Mouse (Mus musculus): ENCODE measurements around the gene Efna5. TPM values are rescaled to one million over a fixed set of nuclear protein-coding genes. Genes with fewer than 3 reads are reported as not detected.

Gene Efna5
- polyA plus RNA-seq, 1 experiment from 2014 or later = 32.9 TPM

DNA sequence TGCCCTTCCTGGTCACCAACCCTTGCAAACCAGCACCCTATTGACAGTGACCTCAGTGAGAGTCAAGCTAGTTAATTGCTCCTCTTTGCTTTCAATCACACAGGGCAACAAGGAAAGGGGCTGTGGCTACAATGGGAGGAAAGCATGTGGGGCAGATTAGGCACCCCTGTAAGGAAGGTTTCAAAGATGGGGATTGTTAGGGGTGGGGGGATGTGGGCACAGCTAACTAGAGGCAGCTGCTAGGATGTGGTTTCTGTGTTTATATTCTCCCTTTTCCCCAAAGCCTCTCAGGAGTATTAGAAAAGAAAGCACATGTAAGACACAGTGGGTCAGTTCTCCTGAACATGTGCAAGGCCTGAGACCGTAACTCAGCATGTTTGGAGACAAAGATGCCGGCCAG lies 62.8 kb downstream of the Efna5 start:
- Histone ChIP-seq H3K27ac (replicated peaks; ENCODE audit: low read depth, low read length) (peak overlapping the region; percentile 65; the same call in 1 of the 2 replicates), H3K4me3 (ENCODE audit: low read depth, low read length) (no peak overlapping the region), H3K4me2 (ENCODE audit: low read depth, severe bottlenecking) (peak overlapping the region; percentile 22; the same call in 1 of the 2 replicates), H3K9me3 (ENCODE audit: control insufficient read depth, low read length) (no peaks in the 10 kb centered on the region), H3K36me3 (ENCODE audit: control insufficient read depth, insufficient read depth, low read length) (no peaks in the 10 kb centered on the region), H3K4me1 (ENCODE audit: control insufficient read depth, insufficient read depth, low read length) (peaks cover 42% of the 10 kb centered on the region), H3K27me3 (ENCODE audit: control insufficient read depth, insufficient read depth, low read length) (no peaks in the 10 kb centered on the region), H3K9ac (ENCODE audit: low read length) (no peak overlapping the region)
- 27% methylated on average over 2 of the region's 2 CpGs for WGBS
- ATAC-seq (ENCODE audit: insufficient number of reproducible peaks, low FRiP score, low TSS enrichment, low read depth) (peak; percentile 36; the same call in 1 of the 2 replicates), DNase-seq (ENCODE audit: low spot score) (no peak)

- Histone ChIP-seq H3K4me3 (ENCODE audit: low read depth, low read length) (no peak overlapping the region), H3K4me1 (ENCODE audit: control insufficient read depth, insufficient read depth, low read length) (peaks cover 40% of the 10 kb centered on the region), H3K9me3 (ENCODE audit: control insufficient read depth, low read length) (no peaks in the 10 kb centered on the region), H3K27ac (replicated peaks; ENCODE audit: low read depth, low read length) (no peak overlapping the region), H3K27me3 (ENCODE audit: control insufficient read depth, insufficient read depth, low read length) (no peaks in the 10 kb centered on the region), H3K4me2 (ENCODE audit: low read depth, severe bottlenecking) (no peak overlapping the region), H3K9ac (ENCODE audit: low read length) (no peak overlapping the region), H3K36me3 (ENCODE audit: control insufficient read depth, insufficient read depth, low read length) (no peaks in the 10 kb centered on the region)
- DNase-seq (ENCODE audit: low spot score) (no peak), ATAC-seq (ENCODE audit: insufficient number of reproducible peaks, low FRiP score, low TSS enrichment, low read depth) (no peak)
- 85% methylated on average over 10 of the region's 10 CpGs for WGBS
These were observed 64.2 kb downstream of the Efna5 start for GRCm38 (mm10) chr17:62816879-62817278.

- H3K4me3 ChIP-seq (ENCODE audit: low read depth, low read length) = no peak overlapping the region
- WGBS = 91% methylated on average over 6 of the region's 6 CpGs
- no peak for ATAC-seq (ENCODE audit: insufficient number of reproducible peaks, low FRiP score, low TSS enrichment, low read depth)
These were observed 67.7 kb downstream of the Efna5 start for GRCm38 (mm10) chr17:62813461-62813860.

DNA sequence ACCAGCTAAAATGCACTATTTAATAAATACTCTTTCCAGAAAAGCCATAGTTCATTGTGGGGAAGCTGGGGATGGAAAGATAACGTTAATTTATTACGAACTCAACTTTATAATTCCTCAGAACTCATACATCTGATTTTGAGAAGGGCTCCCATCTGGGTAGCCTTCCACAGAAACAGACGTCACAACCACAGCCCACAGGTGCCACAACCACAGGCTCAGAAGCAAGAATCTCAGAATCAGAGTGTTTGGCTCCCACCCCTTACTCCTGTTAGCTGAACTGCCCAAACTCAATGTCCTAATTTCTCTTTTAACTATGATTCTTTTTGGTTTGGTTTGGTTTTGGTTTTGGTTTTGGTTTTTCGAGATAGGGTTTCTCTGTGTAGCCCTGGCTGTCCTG lies 73.2 kb downstream of the Efna5 start:
- Histone ChIP-seq H3K4me1 (ENCODE audit: control insufficient read depth, insufficient read depth, low read length) (no peaks in the 10 kb centered on the region), H3K27ac (replicated peaks; ENCODE audit: low read depth, low read length) (no peak overlapping the region), H3K4me3 (ENCODE audit: low read depth, low read length) (no peak overlapping the region), H3K36me3 (ENCODE audit: control insufficient read depth, insufficient read depth, low read length) (no peaks in the 10 kb centered on the region), H3K9ac (ENCODE audit: low read length) (no peak overlapping the region), H3K27me3 (ENCODE audit: control insufficient read depth, insufficient read depth, low read length) (no peaks in the 10 kb centered on the region), H3K9me3 (ENCODE audit: control insufficient read depth, low read length) (no peaks in the 10 kb centered on the region), H3K4me2 (ENCODE audit: low read depth, severe bottlenecking) (no peak overlapping the region)
- no peak for ATAC-seq (ENCODE audit: insufficient number of reproducible peaks, low FRiP score, low TSS enrichment, low read depth)
- WGBS = 94% methylated on average over 4 of the region's 4 CpGs
- no peak for DNase-seq (ENCODE audit: low spot score)

More at GRCm38 (mm10) chr17:62813461-62813860, 67.7 kb downstream of the Efna5 start:
- no peak overlapping the region for H3K9ac ChIP-seq (ENCODE audit: low read length)
- no peak overlapping the region for H3K27ac ChIP-seq (replicated peaks; ENCODE audit: low read depth, low read length)
- H3K4me2 ChIP-seq (ENCODE audit: low read depth, severe bottlenecking) = no peak overlapping the region
- no peaks in the 10 kb centered on the region for H3K9me3 ChIP-seq (ENCODE audit: control insufficient read depth, low read length)
- no peak for DNase-seq (ENCODE audit: low spot score)
- H3K36me3 ChIP-seq (ENCODE audit: control insufficient read depth, insufficient read depth, low read length) = no peaks in the 10 kb centered on the region
- peaks cover 14% of the 10 kb centered on the region for H3K4me1 ChIP-seq (ENCODE audit: control insufficient read depth, insufficient read depth, low read length)
- H3K27me3 ChIP-seq (ENCODE audit: control insufficient read depth, insufficient read depth, low read length) = no peaks in the 10 kb centered on the region

DNA sequence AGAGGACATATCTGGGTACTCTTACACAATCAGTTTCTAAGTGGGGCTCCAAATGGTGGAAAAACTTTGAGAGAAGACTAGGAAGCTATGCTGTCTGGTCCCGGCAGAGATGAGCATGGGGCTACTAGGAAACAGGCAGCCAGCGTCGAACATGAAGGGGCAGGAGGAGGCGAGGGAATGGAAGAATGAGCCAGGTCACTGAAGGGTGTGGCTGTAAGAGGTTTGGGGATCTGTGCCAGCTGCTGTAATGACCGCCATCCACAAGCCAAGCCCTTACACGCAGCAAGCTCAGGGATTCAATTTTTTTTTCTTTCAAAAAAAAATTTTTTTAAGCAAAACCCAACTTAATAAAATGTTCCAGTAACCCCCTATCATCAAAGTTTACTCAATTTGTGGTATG lies 74.5 kb downstream of the Efna5 start:
- Histone ChIP-seq H3K27ac (replicated peaks; ENCODE audit: low read depth, low read length) (no peak overlapping the region), H3K36me3 (ENCODE audit: control insufficient read depth, insufficient read depth, low read length) (no peaks in the 10 kb centered on the region), H3K9me3 (ENCODE audit: control insufficient read depth, low read length) (no peaks in the 10 kb centered on the region), H3K4me2 (ENCODE audit: low read depth, severe bottlenecking) (no peak overlapping the region), H3K4me1 (ENCODE audit: control insufficient read depth, insufficient read depth, low read length) (no peaks in the 10 kb centered on the region), H3K9ac (ENCODE audit: low read length) (no peak overlapping the region), H3K27me3 (ENCODE audit: control insufficient read depth, insufficient read depth, low read length) (no peaks in the 10 kb centered on the region), H3K4me3 (ENCODE audit: low read depth, low read length) (no peak overlapping the region)
- ATAC-seq (ENCODE audit: insufficient number of reproducible peaks, low FRiP score, low TSS enrichment, low read depth) (no peak), DNase-seq (ENCODE audit: low spot score) (no peak)
- WGBS = 90% methylated on average over 6 of the region's 6 CpGs

DNA sequence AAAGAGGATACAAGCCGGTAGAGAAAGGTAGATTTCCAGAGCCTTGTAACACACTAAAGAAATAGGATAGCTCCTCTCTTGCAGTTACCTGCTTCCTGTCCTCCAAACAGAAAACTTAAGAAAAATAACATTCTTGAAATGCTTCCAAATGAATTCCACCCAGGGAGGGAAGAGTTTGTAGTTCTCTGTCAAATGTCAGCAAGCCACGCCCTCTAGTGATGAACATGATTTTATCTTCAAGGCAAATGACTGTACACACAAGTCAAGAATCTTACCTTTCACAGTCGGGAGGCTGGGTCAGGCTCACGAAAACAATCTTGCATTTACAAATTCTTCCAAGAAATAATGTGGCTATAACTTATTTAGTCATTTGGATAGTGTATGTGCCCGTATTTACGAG lies 78.4 kb downstream of the Efna5 start:
- Histone ChIP-seq H3K27me3 (ENCODE audit: control insufficient read depth, insufficient read depth, low read length) (no peaks in the 10 kb centered on the region), H3K4me2 (ENCODE audit: low read depth, severe bottlenecking) (no peak overlapping the region), H3K36me3 (ENCODE audit: control insufficient read depth, insufficient read depth, low read length) (no peaks in the 10 kb centered on the region), H3K4me1 (ENCODE audit: control insufficient read depth, insufficient read depth, low read length) (no peaks in the 10 kb centered on the region), H3K9ac (ENCODE audit: low read length) (no peak overlapping the region), H3K27ac (replicated peaks; ENCODE audit: low read depth, low read length) (no peak overlapping the region), H3K9me3 (ENCODE audit: control insufficient read depth, low read length) (no peaks in the 10 kb centered on the region), H3K4me3 (ENCODE audit: low read depth, low read length) (no peak overlapping the region)
- WGBS = 83% methylated on average over 6 of the region's 6 CpGs
- ATAC-seq (ENCODE audit: insufficient number of reproducible peaks, low FRiP score, low TSS enrichment, low read depth) (no peak), DNase-seq (ENCODE audit: low spot score) (no peak)

GRCm38 (mm10) chr17:62797272-62797671 lies 83.8 kb downstream of the Efna5 start:
- H3K27me3 ChIP-seq (ENCODE audit: control insufficient read depth, insufficient read depth, low read length) = no peaks in the 10 kb centered on the region
- DNase-seq (ENCODE audit: low spot score) (no peak), ATAC-seq (ENCODE audit: insufficient number of reproducible peaks, low FRiP score, low TSS enrichment, low read depth) (no peak)
- H3K9me3 ChIP-seq (ENCODE audit: control insufficient read depth, low read length) = no peaks in the 10 kb centered on the region
- no peak overlapping the region for H3K4me3 ChIP-seq (ENCODE audit: low read depth, low read length)
- H3K4me2 ChIP-seq (ENCODE audit: low read depth, severe bottlenecking) = no peak overlapping the region
- no peaks in the 10 kb centered on the region for H3K36me3 ChIP-seq (ENCODE audit: control insufficient read depth, insufficient read depth, low read length)
- no peak overlapping the region for H3K9ac ChIP-seq (ENCODE audit: low read length)
- WGBS = 93% methylated on average over 3 of the region's 3 CpGs
- no peak overlapping the region for H3K27ac ChIP-seq (replicated peaks; ENCODE audit: low read depth, low read length)
- no peaks in the 10 kb centered on the region for H3K4me1 ChIP-seq (ENCODE audit: control insufficient read depth, insufficient read depth, low read length)

GRCm38 (mm10) chr17:62789291-62790290 lies 91.5 kb downstream of the Efna5 start:
- H3K4me2 ChIP-seq (ENCODE audit: low read depth, severe bottlenecking) = no peak overlapping the region
- peaks cover 5% of the 10 kb centered on the region for H3K4me1 ChIP-seq (ENCODE audit: control insufficient read depth, insufficient read depth, low read length)
- no peak for DNase-seq (ENCODE audit: low spot score)
- H3K36me3 ChIP-seq (ENCODE audit: control insufficient read depth, insufficient read depth, low read length) = no peaks in the 10 kb centered on the region
- no peaks in the 10 kb centered on the region for H3K27me3 ChIP-seq (ENCODE audit: control insufficient read depth, insufficient read depth, low read length)
- H3K27ac ChIP-seq (replicated peaks; ENCODE audit: low read depth, low read length) = no peak overlapping the region
- no peak overlapping the region for H3K4me3 ChIP-seq (ENCODE audit: low read depth, low read length)
- no peaks in the 10 kb centered on the region for H3K9me3 ChIP-seq (ENCODE audit: control insufficient read depth, low read length)
- 52% methylated on average over 15 of the region's 15 CpGs for WGBS
- no peak for ATAC-seq (ENCODE audit: insufficient number of reproducible peaks, low FRiP score, low TSS enrichment, low read depth)
- no peak overlapping the region for H3K9ac ChIP-seq (ENCODE audit: low read length)

All from limb, embryonic 11.5 days (tissue).